Mouse (Mus musculus) lung, postnatal 0 days (tissue): ENCODE measurements around the gene Vmp1.

Experiments
- CTCF ChIP-seq: IDR thresholded peaks from 2 replicates; pipeline ENCODE4 v1.5.1; 2016; ENCODE audit warnings: antibody characterized with exemption, mild to moderate bottlenecking
- EP300 ChIP-seq: IDR thresholded peaks from 2 replicates; pipeline ENCODE4 v1.6.1; 2016; ENCODE audit warnings: antibody characterized with exemption, mild to moderate bottlenecking, control low read depth

DNA sequence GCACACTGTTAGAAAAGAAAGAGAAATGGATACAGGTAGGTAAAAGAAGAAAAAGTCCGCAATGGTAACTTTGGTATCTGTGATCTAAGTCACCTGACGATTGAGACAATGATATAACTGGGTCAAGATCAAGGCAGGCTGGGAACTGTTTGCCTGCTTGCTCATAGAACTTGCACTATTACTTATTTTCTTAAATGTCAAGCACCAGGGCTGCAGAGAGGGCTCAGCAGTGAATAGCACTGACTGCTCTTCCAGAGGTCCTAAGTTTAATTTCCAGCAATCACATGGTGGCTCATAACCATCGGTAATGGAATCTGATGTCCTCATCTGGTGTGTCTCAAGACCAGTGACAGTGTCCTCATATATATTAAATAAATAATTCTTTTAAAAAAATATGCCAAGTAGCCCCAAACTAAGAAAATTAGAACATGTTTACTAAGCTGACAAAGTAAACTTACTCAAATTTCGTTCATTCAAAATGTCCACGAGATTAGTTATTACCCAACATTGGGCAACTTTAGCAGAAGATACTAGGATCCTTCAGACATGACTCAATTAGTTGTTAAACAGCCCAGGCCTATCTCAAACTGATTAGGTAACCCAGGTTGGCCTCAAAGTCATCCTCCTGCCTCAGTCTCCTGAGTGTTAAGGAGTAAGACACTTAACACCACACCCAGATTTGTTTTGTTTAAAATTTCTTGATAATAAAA, 149.3 kb downstream of the Vmp1 start:
- no peak for TF ChIP-seq CTCF
- TF ChIP-seq EP300, result no peak
